Mouse (Mus musculus) embryonic fibroblast, embryonic 13.5 days (primary cell): ENCODE measurements around the gene Idua.
A peak's percentile ranks its signal among the peaks of the same experiment; 100 is the strongest.

ENCODE experiments used
- CTCF ChIP-seq: IDR thresholded peaks from 2 replicates; pipeline ENCODE4 v1.5.1; 2011; ENCODE audit warnings: mild to moderate bottlenecking, control low read depth, low read length, moderate library complexity, borderline replicate concordance; ENCODE audit not compliant: insufficient read depth
- POLR2A ChIP-seq: IDR thresholded peaks from 2 replicates; pipeline ENCODE4 v1.6.1; 2011; ENCODE audit warnings: low read depth, mild to moderate bottlenecking, control low read depth, low read length, moderate library complexity

DNA sequence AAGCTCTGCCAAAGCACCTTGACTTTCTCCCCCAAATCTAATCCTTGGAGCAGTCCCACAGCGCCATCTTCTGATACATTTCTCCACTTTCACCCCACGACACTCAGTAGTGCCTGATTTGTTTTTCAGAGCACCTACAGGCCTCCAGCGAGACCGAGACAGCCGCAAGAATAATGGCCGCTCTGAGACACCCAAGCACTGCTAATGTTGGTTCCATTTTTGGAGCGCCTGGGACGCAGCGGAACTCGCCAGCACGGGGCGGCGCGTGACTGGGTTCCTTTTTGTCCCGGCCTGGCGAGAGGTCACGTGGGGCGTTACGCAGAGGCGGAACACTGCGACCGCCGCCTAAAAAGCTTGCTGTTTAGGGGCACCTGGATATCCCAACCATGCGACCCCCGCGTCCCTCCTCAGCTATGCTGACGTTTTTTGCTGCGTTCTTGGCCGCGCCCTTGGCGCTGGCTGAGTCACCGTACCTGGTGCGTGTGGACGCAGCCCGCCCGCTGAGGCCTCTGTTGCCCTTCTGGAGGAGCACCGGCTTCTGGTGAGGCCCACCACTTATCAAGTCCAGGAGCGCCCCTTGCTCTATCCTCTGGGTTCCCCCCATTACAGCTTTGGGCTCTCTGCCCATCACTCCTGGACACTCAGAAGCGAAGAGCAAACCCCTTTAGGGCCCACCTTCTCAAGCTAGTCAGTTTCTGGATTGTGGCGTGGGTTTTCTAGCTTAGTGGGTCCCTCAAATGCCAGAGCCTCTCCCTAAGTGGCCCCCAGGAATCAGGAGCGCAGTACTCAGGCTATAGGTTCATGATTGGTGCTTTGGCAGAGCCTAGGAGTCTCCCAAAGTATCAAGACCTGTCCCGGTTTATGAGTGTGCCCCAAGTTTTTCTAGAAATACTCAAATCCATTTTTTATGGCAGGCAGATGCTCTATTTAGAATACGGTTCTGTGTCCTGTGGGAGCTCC lies 9.1 kb downstream of the Idua start, which contains the start of gene Dgkq:
- TF ChIP-seq CTCF, result no peak
- peak; percentile 79 for TF ChIP-seq POLR2A
